Mouse (Mus musculus): ENCODE results near the gene Lrwd1. TPM values are rescaled to one million over a fixed set of nuclear protein-coding genes. Genes with fewer than 3 reads are reported as not detected.

Lrwd1 gene
- polyA plus RNA-seq, 1 experiment, result 20.9 TPM

DNA sequence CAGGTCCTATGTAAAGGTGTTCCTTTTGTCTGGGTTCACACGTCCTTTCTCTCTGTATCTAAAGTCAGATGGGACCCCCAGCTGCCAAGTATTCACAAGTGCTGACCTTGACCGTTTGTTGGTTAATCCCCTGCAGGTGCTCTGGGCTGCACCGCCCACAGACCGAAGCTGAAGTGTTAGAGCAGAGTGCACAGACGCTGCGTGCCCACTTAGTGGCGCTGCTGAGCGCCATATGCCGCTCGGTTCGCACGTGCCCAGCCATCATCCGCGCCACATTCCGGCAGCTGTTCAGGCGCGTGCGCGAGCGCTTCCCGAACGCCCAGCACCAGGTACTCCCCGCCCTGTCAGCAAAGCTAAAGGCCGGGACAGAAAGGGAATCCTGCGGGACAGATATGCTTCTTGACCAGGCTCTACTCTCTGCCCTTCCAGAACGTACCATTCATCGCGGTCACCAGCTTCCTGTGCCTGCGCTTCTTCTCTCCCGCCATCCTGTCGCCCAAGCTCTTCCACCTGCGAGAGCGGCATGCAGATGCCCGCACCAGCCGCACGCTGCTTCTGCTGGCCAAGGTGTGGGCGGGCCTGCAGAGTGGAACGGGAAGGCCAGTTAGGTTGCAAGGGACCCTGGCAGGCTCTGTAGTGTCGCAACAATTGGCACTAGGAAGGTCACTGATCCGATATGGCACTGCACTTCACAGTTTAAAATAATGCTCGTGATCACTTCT is 33.6 kb downstream of the Lrwd1 start:
- DNase-seq (ENCODE audit: low read depth, low spot score), result no peak
- WGBS, result 14% methylated on average over 41 of the region's 41 CpGs

DNA sequence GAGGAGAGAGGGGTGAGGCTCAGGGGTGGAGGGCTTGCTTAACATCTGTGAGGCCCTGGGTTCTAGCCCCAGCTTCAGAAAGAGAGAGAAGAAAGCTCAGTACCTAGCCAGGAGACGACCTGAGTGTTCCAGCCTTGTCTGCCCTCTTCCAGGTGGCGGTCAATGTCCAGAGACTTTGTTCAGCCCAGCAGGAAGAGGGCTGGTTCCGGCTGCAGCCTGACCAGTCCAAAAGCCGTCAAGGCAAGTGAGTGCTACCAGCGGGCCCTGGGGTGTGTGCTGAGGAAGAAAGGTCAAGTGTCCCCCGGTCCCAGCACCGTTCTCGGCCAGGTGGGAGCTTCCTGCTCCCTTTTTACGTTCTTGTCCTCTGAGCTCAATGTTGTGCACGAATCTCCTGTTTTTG is 37.3 kb downstream of the Lrwd1 start:
- no peak for DNase-seq (ENCODE audit: low read depth, low spot score)
- 90% methylated on average over 10 of the region's 10 CpGs for WGBS

DNA sequence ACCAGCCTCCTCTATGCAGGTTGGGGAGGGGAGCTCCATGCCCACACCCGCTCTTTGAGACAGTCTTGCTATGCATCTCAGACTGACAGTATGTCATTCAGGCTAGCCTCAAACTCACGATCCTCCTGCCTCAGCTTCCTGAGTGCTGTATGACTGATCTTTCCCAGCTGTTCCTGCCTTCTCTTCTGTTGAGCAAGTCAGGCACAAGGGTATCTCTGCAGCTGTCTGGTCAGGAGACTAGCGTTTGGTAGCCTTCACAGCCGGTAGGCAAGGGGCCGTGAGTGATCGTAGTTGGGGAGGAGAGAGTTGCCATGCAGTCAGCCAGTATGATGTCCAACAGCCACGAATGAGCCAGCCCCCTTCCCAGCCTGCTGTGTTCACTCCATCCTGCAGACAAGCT is 40.8 kb downstream of the Lrwd1 start:
- DNase-seq (ENCODE audit: low read depth, low spot score), result no peak
- 81% methylated on average over 7 of the region's 7 CpGs for WGBS

- DNase-seq (ENCODE audit: low read depth, low spot score), result no peak
- 76% methylated on average over 8 of the region's 8 CpGs for WGBS
These were observed 41.4 kb downstream of the Lrwd1 start for GRCm38 (mm10) chr5:136094249-136095010.

- WGBS, result 79% methylated on average over 5 of the region's 5 CpGs
- DNase-seq (ENCODE audit: low read depth, low spot score), result no peak
These were observed 43.9 kb downstream of the Lrwd1 start for GRCm38 (mm10) chr5:136091927-136092326.

GRCm38 (mm10) chr5:136088821-136089575 is 46.9 kb downstream of the Lrwd1 start:
- no peak for DNase-seq (ENCODE audit: low read depth, low spot score)
- 42% methylated on average over 14 of the region's 14 CpGs for WGBS

GRCm38 (mm10) chr5:136086290-136086689 is 49.6 kb downstream of the Lrwd1 start:
- 88% methylated on average over 8 of the region's 8 CpGs for WGBS
- DNase-seq (ENCODE audit: low read depth, low spot score), result no peak

GRCm38 (mm10) chr5:136084891-136085651 is 50.8 kb downstream of the Lrwd1 start:
- WGBS, result 21% methylated on average over 21 of the region's 21 CpGs
- no peak for DNase-seq (ENCODE audit: low read depth, low spot score)

DNA sequence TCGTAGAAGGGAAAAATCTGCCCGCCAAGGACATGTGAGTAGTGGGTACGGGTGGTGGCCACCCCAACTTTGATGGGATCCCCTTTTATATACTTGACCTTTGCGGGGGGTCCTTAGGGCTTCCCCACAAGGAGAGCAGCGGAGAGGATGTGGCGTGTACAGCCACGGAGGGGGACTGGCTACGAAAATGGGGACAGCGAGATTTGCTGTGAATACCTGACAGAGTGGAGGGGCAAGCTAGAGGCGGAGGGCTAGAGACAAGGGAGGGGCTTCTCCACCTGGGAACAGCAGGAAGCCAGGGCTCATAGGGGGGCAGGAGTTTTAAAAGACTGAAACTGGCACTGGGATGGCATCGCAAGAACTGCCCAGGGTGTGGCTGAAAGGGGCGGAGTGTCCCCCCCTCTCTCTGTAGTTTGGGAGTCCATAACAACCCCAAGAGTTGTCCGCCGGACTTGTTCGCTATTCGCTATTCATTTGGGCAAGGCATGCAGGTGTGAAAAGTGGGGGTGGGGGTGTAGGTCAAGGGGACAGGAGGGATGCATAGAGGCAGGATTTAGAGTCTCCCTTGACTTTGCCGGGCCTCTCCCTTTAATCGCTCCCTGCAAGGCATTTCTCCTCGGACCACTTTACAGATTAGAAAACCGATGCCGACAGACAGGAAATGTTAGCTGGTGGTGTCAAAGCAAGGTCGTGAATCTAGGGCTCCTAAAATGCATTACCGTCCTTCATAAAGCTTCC is 51.6 kb downstream of the Lrwd1 start:
- WGBS, result 3% methylated on average over 23 of the region's 23 CpGs
- no peak for DNase-seq (ENCODE audit: low read depth, low spot score)

GRCm38 (mm10) chr5:136083669-136084107 is 52.2 kb downstream of the Lrwd1 start, which contains the start of gene Rasa4:
Gene Rasa4 (plus strand): TSS chr5:136083916.
- peak; percentile 90 for DNase-seq (ENCODE audit: low read depth, low spot score)
- WGBS, result under 1% methylated on average over 28 of the region's 28 CpGs

- WGBS, result 84% methylated on average over 4 of the region's 4 CpGs
These were observed 53.5 kb downstream of the Lrwd1 start for GRCm38 (mm10) chr5:136082345-136082744.

DNA sequence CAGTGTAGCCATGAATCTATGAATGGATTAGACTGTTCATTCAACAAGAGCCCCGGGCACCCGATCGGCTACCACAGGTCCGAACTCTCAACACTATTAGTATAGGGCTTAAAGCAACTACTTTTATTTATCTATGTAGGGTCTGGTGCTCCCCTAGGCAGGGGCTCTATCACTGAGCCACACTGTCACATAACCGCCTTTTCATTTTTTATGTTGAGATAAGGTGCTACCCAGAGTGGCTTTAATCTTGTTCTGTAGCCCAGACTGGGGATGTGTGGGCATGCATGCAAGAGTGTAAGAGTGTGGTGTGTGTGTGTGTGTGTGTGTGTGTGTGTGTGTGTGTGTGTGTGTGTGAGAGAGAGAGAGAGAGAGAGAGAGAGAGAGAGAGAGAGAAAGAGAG is 57.7 kb downstream of the Lrwd1 start:
- 94% methylated on average over 5 of the region's 5 CpGs for WGBS
- DNase-seq (ENCODE audit: low read depth, low spot score), result no peak

More at GRCm38 (mm10) chr5:136082345-136082744, 53.5 kb downstream of the Lrwd1 start:
- DNase-seq (ENCODE audit: low read depth, low spot score), result no peak

DNA sequence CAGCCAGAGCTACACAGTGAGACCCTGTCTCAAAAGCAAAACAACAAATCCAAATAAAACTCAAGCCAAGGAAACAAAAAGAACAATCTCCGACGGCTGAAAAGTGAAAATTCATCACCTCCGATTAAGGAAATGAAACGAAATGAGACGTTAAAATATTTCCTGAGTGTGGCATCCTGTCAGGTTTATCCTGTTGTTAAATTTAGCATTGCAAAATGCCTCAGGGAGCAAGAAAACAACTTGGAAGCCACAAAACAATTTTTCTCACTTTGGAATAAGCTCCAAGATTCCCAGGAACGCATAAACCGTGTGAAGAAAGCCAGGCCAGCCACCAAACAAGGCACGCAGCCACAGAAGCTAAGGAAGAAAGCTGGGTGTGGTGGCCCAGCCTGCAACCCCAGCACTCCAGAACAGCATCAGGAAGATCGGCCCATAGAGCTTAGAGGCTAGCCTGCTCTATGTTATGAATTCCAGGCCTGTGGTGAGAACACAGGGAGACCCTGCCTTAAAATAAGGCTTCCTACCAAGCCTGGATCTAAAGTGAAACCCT is 58.8 kb downstream of the Lrwd1 start:
- WGBS, result 63% methylated on average over 9 of the region's 9 CpGs
- no peak for DNase-seq (ENCODE audit: low read depth, low spot score)

GRCm38 (mm10) chr5:136076284-136076683 is 59.6 kb downstream of the Lrwd1 start:
- 8% methylated on average over 7 of the region's 7 CpGs for WGBS
- DNase-seq (ENCODE audit: low read depth, low spot score), result no peak

- DNase-seq (ENCODE audit: low read depth, low spot score), result no peak
- 97% methylated on average over 5 of the region's 5 CpGs for WGBS
These were observed 60.8 kb downstream of the Lrwd1 start for GRCm38 (mm10) chr5:136075076-136075475.

DNA sequence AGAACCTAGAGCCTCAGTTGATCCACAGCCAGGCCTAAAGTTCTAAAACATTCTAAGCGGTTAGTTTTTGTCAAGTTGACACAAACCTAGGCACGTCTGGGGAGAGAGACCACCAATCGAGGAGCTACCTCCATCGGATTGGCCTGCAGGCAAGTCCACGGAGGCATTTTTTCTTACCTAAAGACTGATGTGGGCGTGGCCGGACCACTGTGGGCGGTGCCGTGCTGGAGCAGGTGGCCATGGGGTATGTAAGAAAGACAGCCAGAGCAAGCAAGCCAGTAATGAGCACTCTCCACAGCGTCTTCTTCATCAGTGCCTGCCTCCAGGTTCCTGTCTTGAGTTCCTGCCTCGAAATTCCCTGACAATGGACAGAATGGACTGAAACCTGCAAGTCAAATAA is 62.3 kb downstream of the Lrwd1 start:
- WGBS, result 50% methylated on average over 11 of the region's 11 CpGs

DNA sequence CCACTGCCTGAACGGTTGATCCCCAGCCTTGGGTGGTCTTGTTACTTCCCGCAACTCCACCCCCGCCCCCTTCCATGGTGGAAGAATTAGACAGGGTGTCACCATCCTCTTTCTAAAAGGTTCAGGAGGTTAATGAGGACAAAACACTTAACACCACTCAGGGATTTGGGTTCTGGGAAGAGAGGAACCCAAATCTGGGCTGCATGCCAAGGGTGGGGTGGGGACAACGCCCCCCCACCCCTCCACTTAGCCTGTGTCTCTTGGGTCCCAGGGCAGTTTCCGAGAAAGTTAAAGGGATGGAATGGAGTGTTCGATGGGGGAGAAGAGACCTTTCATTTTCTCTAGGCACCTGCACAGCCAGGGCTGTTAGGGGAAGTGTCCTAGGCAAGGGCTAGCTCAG is 62.8 kb downstream of the Lrwd1 start:
- 55% methylated on average over 6 of the region's 6 CpGs for WGBS
- no peak for DNase-seq (ENCODE audit: low read depth, low spot score)

More for the DNA sequence above, 62.3 kb downstream of the Lrwd1 start:
- no peak for DNase-seq (ENCODE audit: low read depth, low spot score)
